Mouse (Mus musculus) limb, embryonic 13.5 days (tissue): ENCODE results near the gene Celf2. TPM values are rescaled to one million over a fixed set of nuclear protein-coding genes. Genes with fewer than 3 reads are reported as not detected.

ENCODE experiments used
- ATAC-seq: fragments of 200-750 bp; cut with Nextera tagmentation; 2 replicates; pipeline ENCODE4 v1.8.0; 2017; ENCODE audit warnings: low read depth, moderate number of reproducible peaks, moderate TSS enrichment; ENCODE audit not compliant: low FRiP score
- H3K27ac ChIP-seq: fragments of 300-500 bp; sonication (generic); 2 replicates; pipeline ENCODE4 v1.5.1; 2015; ENCODE audit warnings: inconsistent platforms, mild to moderate bottlenecking, moderate library complexity
- H3K27me3 ChIP-seq: fragments of 300-500 bp; sonication (generic); 2 replicates; pipeline ENCODE4 v1.6.1; 2015; ENCODE audit warnings: mild to moderate bottlenecking, inconsistent platforms
- H3K36me3 ChIP-seq: fragments of 300-500 bp; sonication (generic); 2 replicates; pipeline ENCODE4 v1.6.1; 2015; ENCODE audit warnings: inconsistent platforms, mild to moderate bottlenecking, moderate library complexity
- H3K4me1 ChIP-seq: fragments of 300-500 bp; sonication (generic); 2 replicates; pipeline ENCODE4 v1.6.1; 2015; ENCODE audit warnings: inconsistent platforms
- H3K4me2 ChIP-seq: fragments of 300-500 bp; sonication (generic); replicated peaks from 2 replicates; pipeline ENCODE4 v1.6.1; 2015; ENCODE audit warnings: inconsistent platforms, mild to moderate bottlenecking, moderate library complexity
- H3K4me3 ChIP-seq: fragments of 300-500 bp; sonication (generic); 2 replicates; pipeline ENCODE4 v1.5.1; 2015; ENCODE audit warnings: moderate library complexity, mild to moderate bottlenecking, inconsistent platforms
- H3K9ac ChIP-seq: fragments of 300-500 bp; sonication (generic); 2 replicates; pipeline ENCODE4 v1.6.1; 2015; ENCODE audit warnings: mild to moderate bottlenecking, inconsistent platforms
- H3K9me3 ChIP-seq: fragments of 300-500 bp; sonication (generic); 2 replicates; pipeline ENCODE4 v1.6.1; 2016; ENCODE audit warnings: inconsistent platforms
- WGBS: fragments of 180-500 bp; shearing (Covaris S2); methylation state at CpG from one replicate; pipeline ENCODE4 v1.1.7; 2015; 5-methylcytosine and 5-hydroxymethylcytosine counted together
- polyA plus RNA-seq: library from polyadenylated mRNA; unstranded; fragments of >200 nt; fragmentation: Nextera tagmentation; extraction: Ambion mirVana; gene quantifications from 2 replicates; pipeline ENCODE4 v1.2.1, GENCODE M21; 2015

Gene Celf2
- polyA plus RNA-seq, 1 experiment from 2014 or later: 68.8 TPM

DNA sequence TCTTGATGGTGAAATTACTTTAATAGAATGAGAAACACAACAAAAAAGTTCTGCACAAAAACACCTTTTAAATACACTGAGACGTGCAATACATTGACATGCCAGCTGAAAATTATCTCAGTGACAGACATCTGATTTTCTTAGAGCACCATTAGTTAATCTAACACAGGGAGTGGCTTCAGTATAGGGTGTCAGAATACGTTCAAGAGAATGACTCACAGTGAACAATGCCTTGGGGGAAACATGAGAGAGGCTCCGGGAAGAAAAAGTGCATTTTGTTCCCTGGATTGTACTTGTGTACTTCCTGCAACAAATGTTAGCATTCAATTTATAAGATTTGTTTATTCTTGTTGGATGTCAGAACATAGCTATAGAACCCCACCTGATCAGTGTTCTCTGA, 487.2 kb downstream of the Celf2 start:
- 49% methylated on average over 3 of the region's 3 CpGs for WGBS

DNA sequence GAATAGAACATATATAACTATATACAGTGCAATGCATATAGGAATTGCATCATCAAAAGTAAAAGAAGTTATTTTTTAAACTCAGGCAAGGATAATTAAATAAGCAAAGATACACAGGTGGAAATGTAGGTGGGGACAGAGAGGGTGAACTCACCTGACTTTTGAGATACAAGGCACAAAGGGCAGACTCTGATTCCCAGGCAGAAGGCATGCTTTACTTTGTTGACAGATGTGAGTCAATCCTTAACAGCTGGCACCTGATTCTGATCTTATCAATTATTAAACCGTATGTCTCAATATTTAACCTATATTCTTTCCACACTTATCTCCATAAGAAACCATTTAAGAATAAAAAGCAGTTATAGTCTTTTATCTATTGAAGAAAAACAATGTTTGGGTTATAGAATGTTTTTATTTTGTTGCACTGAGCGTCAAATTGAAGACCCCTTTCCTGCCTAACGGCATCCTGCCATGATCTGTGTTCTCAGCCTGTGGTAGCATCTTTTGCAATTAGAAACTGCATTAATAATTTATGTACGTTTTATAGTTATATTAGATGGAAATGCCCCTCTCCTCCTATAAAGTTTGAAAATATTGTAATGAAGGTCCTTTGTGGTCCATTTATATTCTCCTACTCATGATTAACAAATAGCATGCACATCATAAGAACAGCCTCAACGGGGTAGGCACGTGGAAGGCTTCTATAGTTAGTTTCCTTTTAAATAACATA, 491.8 kb downstream of the Celf2 start:
- Histone ChIP-seq H3K9me3 (no peaks in the 10 kb centered on the region), H3K9ac (no peak overlapping the region), H3K4me2 (no peak overlapping the region), H3K4me3 (no peak overlapping the region), H3K27ac (no peak overlapping the region), H3K27me3 (no peaks in the 10 kb centered on the region), H3K4me1 (no peaks in the 10 kb centered on the region), H3K36me3 (no peaks in the 10 kb centered on the region)
- 86% methylated on average over 6 of the region's 6 CpGs for WGBS
- ATAC-seq: no peak

More for the DNA sequence above, 487.2 kb downstream of the Celf2 start:
- Histone ChIP-seq H3K9ac (no peak overlapping the region), H3K4me1 (no peaks in the 10 kb centered on the region), H3K27ac (no peak overlapping the region), H3K27me3 (no peaks in the 10 kb centered on the region), H3K4me2 (no peak overlapping the region), H3K9me3 (no peaks in the 10 kb centered on the region), H3K4me3 (no peak overlapping the region), H3K36me3 (no peaks in the 10 kb centered on the region)
- ATAC-seq: no peak

- H3K9ac ChIP-seq: no peak overlapping the region
- H3K4me3 ChIP-seq: no peak overlapping the region
- WGBS: 92% methylated on average over 5 of the region's 5 CpGs
- no peaks in the 10 kb centered on the region for H3K9me3 ChIP-seq
- H3K36me3 ChIP-seq: no peaks in the 10 kb centered on the region
- no peaks in the 10 kb centered on the region for H3K4me1 ChIP-seq
- H3K27ac ChIP-seq: no peak overlapping the region
- H3K27me3 ChIP-seq: peaks cover 2% of the 10 kb centered on the region; the same call in 1 of the 2 replicates
- H3K4me2 ChIP-seq: no peak overlapping the region
- no peak for ATAC-seq
Measured at GRCm38 (mm10) chr2:7013126-7013525, 496.2 kb downstream of the Celf2 start.

GRCm38 (mm10) chr2:7006816-7007215, 502.5 kb downstream of the Celf2 start:
- Histone ChIP-seq H3K4me3 (no peak overlapping the region), H3K4me2 (no peak overlapping the region), H3K27ac (no peak overlapping the region), H3K9ac (no peak overlapping the region), H3K4me1 (peaks cover 3% of the 10 kb centered on the region; the same call in 1 of the 2 replicates), H3K27me3 (peaks cover 2% of the 10 kb centered on the region; the same call in 1 of the 2 replicates), H3K36me3 (no peaks in the 10 kb centered on the region), H3K9me3 (no peaks in the 10 kb centered on the region)
- no peak for ATAC-seq
- 93% methylated on average over 3 of the region's 3 CpGs for WGBS

GRCm38 (mm10) chr2:7001967-7002366, 507.4 kb downstream of the Celf2 start:
- WGBS: 44% methylated on average over 2 of the region's 2 CpGs
- H3K4me1 ChIP-seq: peaks cover 4% of the 10 kb centered on the region; the same call in 1 of the 2 replicates
- H3K9me3 ChIP-seq: no peaks in the 10 kb centered on the region
- H3K4me3 ChIP-seq: no peak overlapping the region
- no peak overlapping the region for H3K4me2 ChIP-seq
- H3K9ac ChIP-seq: no peak overlapping the region
- no peak overlapping the region for H3K27ac ChIP-seq
- no peaks in the 10 kb centered on the region for H3K27me3 ChIP-seq
- peak; percentile 28; the same call in 1 of the 2 replicates for ATAC-seq
- H3K36me3 ChIP-seq: no peaks in the 10 kb centered on the region

DNA sequence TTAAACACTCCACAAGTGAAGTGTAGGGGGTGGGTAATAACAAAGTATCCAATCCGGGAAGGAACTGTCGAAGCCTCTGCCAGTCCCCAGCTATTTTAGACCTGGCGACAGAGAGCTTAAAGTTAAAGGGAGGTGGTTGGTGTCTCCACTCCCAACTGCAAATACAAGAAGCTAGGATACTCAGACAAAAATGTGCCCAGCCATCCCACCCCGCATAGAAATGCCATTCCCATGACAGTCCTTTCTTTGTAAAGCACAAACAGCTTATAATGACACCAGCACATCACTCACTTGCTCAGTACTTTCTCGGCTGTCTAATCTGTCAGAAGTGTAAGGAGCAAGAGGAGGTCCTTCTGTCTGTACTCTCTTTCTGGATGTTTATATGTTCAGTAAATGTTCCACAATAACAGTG, 518.3 kb downstream of the Celf2 start:
- Histone ChIP-seq H3K9ac (no peak overlapping the region), H3K36me3 (no peaks in the 10 kb centered on the region), H3K4me1 (no peaks in the 10 kb centered on the region), H3K27me3 (no peaks in the 10 kb centered on the region), H3K4me2 (no peak overlapping the region), H3K27ac (no peak overlapping the region), H3K4me3 (no peak overlapping the region), H3K9me3 (no peaks in the 10 kb centered on the region)
- WGBS: 87% methylated on average over 5 of the region's 5 CpGs
- no peak for ATAC-seq

GRCm38 (mm10) chr2:6985706-6986105, 523.7 kb downstream of the Celf2 start:
- peaks cover 5% of the 10 kb centered on the region; the same call in 1 of the 2 replicates for H3K4me1 ChIP-seq
- no peak overlapping the region for H3K4me2 ChIP-seq
- H3K36me3 ChIP-seq: no peaks in the 10 kb centered on the region
- no peak overlapping the region for H3K4me3 ChIP-seq
- H3K9ac ChIP-seq: no peak overlapping the region
- H3K27ac ChIP-seq: no peak overlapping the region
- H3K27me3 ChIP-seq: no peaks in the 10 kb centered on the region
- H3K9me3 ChIP-seq: no peaks in the 10 kb centered on the region
- WGBS: 28% methylated on average over 4 of the region's 4 CpGs
- ATAC-seq: no peak

DNA sequence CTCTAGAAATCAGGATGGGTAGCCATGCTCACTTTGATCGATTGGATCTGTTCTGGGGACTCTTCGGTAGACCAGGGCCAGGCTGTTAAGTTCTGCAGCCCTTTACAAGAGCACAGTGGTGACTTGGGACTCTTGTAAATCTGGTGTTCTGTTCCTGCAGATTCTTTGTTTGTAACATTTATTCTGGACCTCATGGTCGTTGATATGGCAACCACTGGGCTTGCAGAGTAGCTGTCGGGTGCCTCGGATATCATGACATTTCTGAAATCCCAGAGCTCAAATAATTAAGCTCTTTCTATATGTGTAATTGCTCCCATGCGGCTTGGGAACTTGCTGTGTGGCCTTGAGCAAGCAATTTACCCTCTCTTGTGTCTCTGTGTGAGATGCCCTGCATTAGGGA, 525.5 kb downstream of the Celf2 start:
- Histone ChIP-seq H3K9ac (no peak overlapping the region), H3K4me2 (no peak overlapping the region), H3K27ac (no peak overlapping the region), H3K36me3 (no peaks in the 10 kb centered on the region), H3K4me1 (peaks cover 5% of the 10 kb centered on the region; the same call in 1 of the 2 replicates), H3K4me3 (no peak overlapping the region), H3K27me3 (no peaks in the 10 kb centered on the region), H3K9me3 (no peaks in the 10 kb centered on the region)
- 51% methylated on average over 6 of the region's 6 CpGs for WGBS
- ATAC-seq: peak; percentile 48; the same call in 1 of the 2 replicates

DNA sequence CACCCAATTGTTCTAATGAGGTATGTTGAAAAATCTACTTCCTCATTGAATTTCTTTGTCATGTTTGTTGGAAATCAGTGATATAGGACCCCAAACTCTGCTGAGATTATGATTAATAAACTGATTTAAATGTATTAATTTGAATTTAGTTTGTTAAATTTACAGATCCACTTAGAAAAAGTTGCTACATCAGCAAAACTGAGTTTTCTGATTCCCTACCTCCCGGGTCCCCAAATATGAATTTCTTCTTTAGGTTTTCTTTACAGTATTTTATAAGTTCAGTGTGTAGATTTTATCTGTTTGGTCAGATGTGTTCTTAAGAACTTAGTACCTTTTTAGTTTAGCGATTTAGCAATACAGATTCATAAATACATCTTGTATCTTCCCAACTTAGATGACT, 533.1 kb downstream of the Celf2 start:
- Histone ChIP-seq H3K36me3 (no peaks in the 10 kb centered on the region), H3K9ac (no peak overlapping the region), H3K27me3 (no peaks in the 10 kb centered on the region), H3K9me3 (no peaks in the 10 kb centered on the region), H3K4me1 (no peaks in the 10 kb centered on the region), H3K27ac (no peak overlapping the region), H3K4me2 (no peak overlapping the region), H3K4me3 (no peak overlapping the region)
- no peak for ATAC-seq
- WGBS: 82% methylated on average over 2 of the region's 2 CpGs

DNA sequence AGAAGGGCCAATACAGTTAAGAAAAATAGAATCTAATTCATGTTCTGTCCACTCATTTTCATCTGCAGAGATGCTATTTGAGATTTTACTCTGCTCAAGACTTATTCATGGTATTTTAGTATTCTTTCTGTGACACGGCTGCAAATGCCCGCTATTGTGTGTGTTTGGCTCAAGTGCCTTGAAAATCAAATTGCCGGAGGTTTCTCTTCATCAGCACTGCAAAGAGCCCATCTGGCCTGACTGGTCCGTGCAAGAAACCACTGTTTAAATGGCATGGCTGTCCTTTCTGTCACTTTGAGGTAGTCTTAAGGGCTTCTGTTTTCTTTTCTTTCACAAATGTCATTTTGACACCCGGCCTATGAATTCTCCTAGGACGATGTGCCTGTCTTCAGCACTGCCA, 540.1 kb downstream of the Celf2 start:
- no peak overlapping the region for H3K4me2 ChIP-seq
- no peak overlapping the region for H3K4me3 ChIP-seq
- H3K9me3 ChIP-seq: no peaks in the 10 kb centered on the region
- no peak overlapping the region for H3K27ac ChIP-seq
- H3K9ac ChIP-seq: no peak overlapping the region
- no peaks in the 10 kb centered on the region for H3K36me3 ChIP-seq
- ATAC-seq: no peak
- WGBS: 88% methylated on average over 6 of the region's 6 CpGs
- no peaks in the 10 kb centered on the region for H3K27me3 ChIP-seq
- no peaks in the 10 kb centered on the region for H3K4me1 ChIP-seq

DNA sequence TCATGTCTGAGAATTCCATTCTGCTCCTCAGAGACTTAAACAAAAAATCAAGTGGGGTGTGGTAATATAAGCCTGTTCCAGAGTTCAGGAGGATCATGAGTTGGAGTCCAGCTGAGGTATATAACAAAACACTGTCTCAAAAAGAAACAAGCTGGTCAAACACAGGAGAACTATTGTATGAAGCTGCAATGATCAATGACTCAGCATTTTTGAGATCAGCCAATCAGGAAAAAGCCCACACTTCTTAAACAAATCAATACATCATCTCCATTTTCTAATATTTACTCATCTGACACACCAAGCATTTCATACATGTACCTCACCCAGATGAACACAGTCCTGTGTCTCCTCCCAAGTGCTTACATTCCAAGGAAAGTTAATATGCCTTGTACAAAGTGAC, 544.1 kb downstream of the Celf2 start:
- H3K4me2 ChIP-seq: no peak overlapping the region
- no peaks in the 10 kb centered on the region for H3K27me3 ChIP-seq
- no peaks in the 10 kb centered on the region for H3K36me3 ChIP-seq
- no peak overlapping the region for H3K9ac ChIP-seq
- no peak overlapping the region for H3K27ac ChIP-seq
- H3K4me3 ChIP-seq: no peak overlapping the region
- H3K4me1 ChIP-seq: no peaks in the 10 kb centered on the region
- ATAC-seq: no peak
- H3K9me3 ChIP-seq: no peaks in the 10 kb centered on the region

DNA sequence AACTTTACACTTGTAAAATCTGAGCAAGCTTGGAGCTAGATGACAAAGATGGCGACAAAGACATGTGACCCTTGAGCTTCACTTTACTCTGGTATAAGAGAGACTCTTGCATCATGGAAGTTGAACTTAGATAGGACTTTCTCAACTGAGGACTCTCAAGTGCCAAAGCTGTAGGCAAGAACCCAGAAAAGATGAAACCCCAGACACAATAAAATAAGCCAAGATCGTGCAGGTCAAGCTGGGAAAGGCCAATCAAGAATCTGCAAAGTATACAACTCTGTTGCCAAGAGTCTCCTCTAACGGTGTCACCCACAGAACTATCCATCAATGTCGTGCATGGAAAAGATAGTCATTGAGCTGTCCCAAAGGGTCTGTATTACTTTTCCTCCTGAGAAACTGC, 558.7 kb downstream of the Celf2 start:
- WGBS: 83% methylated on average over 4 of the region's 4 CpGs
- Histone ChIP-seq H3K4me1 (no peaks in the 10 kb centered on the region), H3K27me3 (no peaks in the 10 kb centered on the region), H3K4me2 (no peak overlapping the region), H3K9me3 (no peaks in the 10 kb centered on the region), H3K36me3 (no peaks in the 10 kb centered on the region), H3K27ac (no peak overlapping the region), H3K4me3 (no peak overlapping the region), H3K9ac (no peak overlapping the region)
- no peak for ATAC-seq
